Mouse (Mus musculus) heart, postnatal 0 days (tissue): Measurements from ENCODE around the gene Raly.

Source experiments
- CTCF ChIP-seq: IDR thresholded peaks from 2 replicates; pipeline ENCODE4 v1.5.1; 2016; ENCODE audit warnings: antibody characterized with exemption, control low read depth, low read depth
- EP300 ChIP-seq: IDR thresholded peaks from 2 replicates; pipeline ENCODE4 v1.6.1; 2016; ENCODE audit warnings: antibody characterized with exemption, low read depth

DNA sequence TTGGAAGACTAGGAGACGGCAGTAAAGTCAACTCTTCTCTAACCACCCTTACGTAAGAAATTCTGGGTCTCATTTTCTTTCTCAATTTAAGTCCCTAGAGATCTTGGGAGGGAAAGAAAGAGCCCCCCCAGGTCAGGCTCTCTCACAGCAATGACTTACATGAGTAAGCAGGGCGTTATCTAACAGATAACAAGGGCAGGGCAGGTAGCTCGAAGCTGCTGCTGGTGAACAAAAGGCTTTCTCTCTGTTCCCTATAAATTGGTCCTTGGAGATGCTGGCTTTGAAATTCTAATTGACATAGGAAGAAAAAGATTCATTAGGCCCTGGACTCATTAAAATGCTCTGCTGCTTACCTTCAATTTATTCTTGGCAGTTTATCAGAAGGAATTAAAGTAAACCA lies 41.6 kb downstream of the Raly start:
- TF ChIP-seq EP300 (no peak), CTCF (no peak)
